In genomic region chr19:6416124-6416770, GRCm38 (mm10) we compare ENCODE assay signal across 12 mouse cellular contexts. TPM values are rescaled to one million over a fixed set of nuclear protein-coding genes. Genes with fewer than 3 reads are reported as not detected.
DNase-seq lines count a peak whose midpoint lies in the region; ATAC-seq lines count a peak whose summit lies in the region.
"Had no signal": no experiment of that assay in that cellular context is flagged by ENCODE, and none has a peak within 500 bp of the region (broad histone marks: within the 10 kb centered on the region; RNA-seq: fewer than 3 reads in every experiment).

No protein-coding gene starts in this region.

- no peaks in the 10 kb centered on the region for H3K9me3 ChIP-seq in heart, embryonic 13.5 days
- no peaks in the 10 kb centered on the region for H3K9me3 ChIP-seq in embryonic facial prominence, embryonic 12.5 days
- no peaks in the 10 kb centered on the region for H3K9me3 ChIP-seq in hindbrain, embryonic 15.5 days
- no peaks in the 10 kb centered on the region for H3K9me3 ChIP-seq in neural tube, embryonic 12.5 days
- H3K9me3 ChIP-seq: limb, embryonic 13.5 days had no signal

- 14% methylated on average over 9 of the region's 9 CpGs for WGBS in heart, embryonic 13.5 days
- WGBS in embryonic facial prominence, embryonic 12.5 days: 7% methylated on average over 9 of the region's 9 CpGs
- 6% methylated on average over 9 of the region's 9 CpGs for WGBS in hindbrain, embryonic 15.5 days
- WGBS in neural tube, embryonic 12.5 days: 7% methylated on average over 9 of the region's 9 CpGs

- no peak overlapping the region for H3K27ac ChIP-seq in heart, embryonic 13.5 days (replicated peaks)
- H3K27ac ChIP-seq in embryonic facial prominence, embryonic 12.5 days: no peak overlapping the region
- peak overlapping the region; percentile 80 for H3K27ac ChIP-seq in hindbrain, embryonic 15.5 days (replicated peaks)
- H3K27ac ChIP-seq in neural tube, embryonic 12.5 days: peak overlapping the region; percentile 58
- H3K27ac ChIP-seq: kidney, postnatal 0 days; limb, embryonic 13.5 days; stomach, postnatal 0 days had no signal

- intact Hi-C loops in heart, postnatal 10 days (cut with DNase I): no loop called here

- no peak overlapping the region for H3K4me3 ChIP-seq in heart, embryonic 13.5 days
- no peak overlapping the region for H3K4me3 ChIP-seq in embryonic facial prominence, embryonic 12.5 days
- H3K4me3 ChIP-seq in hindbrain, embryonic 15.5 days: no peak overlapping the region
- H3K4me3 ChIP-seq in neural tube, embryonic 12.5 days: no peak overlapping the region
- H3K4me3 ChIP-seq: limb, embryonic 13.5 days had no signal

- peaks cover 88% of the 10 kb centered on the region for H3K27me3 ChIP-seq in heart, embryonic 13.5 days (replicated peaks)
- peaks cover 49% of the 10 kb centered on the region for H3K27me3 ChIP-seq in embryonic facial prominence, embryonic 12.5 days
- no peaks in the 10 kb centered on the region for H3K27me3 ChIP-seq in hindbrain, embryonic 15.5 days
- peaks cover 25% of the 10 kb centered on the region for H3K27me3 ChIP-seq in neural tube, embryonic 12.5 days (replicated peaks)

- H3K4me2 ChIP-seq in heart, embryonic 13.5 days: no peak overlapping the region
- 0 out of 2 replicates have a peak overlapping the region, but pooled peaks have one; percentile 2 for H3K4me2 ChIP-seq in embryonic facial prominence, embryonic 12.5 days (replicated peaks)
- peak overlapping the region; percentile 12; the same call in 1 of the 2 replicates for H3K4me2 ChIP-seq in hindbrain, embryonic 15.5 days
- peak overlapping the region; percentile 39 for H3K4me2 ChIP-seq in neural tube, embryonic 12.5 days (replicated peaks)
- H3K4me2 ChIP-seq: limb, embryonic 13.5 days had no signal

- no peak for DNase-seq in heart, postnatal 10 days
- no peak for DNase-seq in heart, postnatal 4 days
- DNase-seq in left cerebral cortex, adult 11 months (ENCODE audit: low spot score): no peak

- 0 out of 2 replicates have a peak overlapping the region, but pooled peaks have one; percentile 11 for H3K9ac ChIP-seq in heart, embryonic 13.5 days
- H3K9ac ChIP-seq in embryonic facial prominence, embryonic 12.5 days: 0 out of 2 replicates have a peak overlapping the region, but pooled peaks have one; percentile 8
- no peak overlapping the region for H3K9ac ChIP-seq in hindbrain, embryonic 15.5 days
- H3K9ac ChIP-seq in neural tube, embryonic 12.5 days: 0 out of 2 replicates have a peak overlapping the region, but pooled peaks have one; percentile 1
- H3K9ac ChIP-seq: limb, embryonic 13.5 days had no signal

- ATAC-seq in heart, embryonic 13.5 days (ENCODE audit: extremely low read depth, insufficient number of reproducible peaks, low FRiP score, low TSS enrichment): no peak
- no peak for ATAC-seq in embryonic facial prominence, embryonic 12.5 days (ENCODE audit: insufficient number of reproducible peaks, insufficient read depth, low FRiP score, low TSS enrichment)
- no peak for ATAC-seq in hindbrain, embryonic 15.5 days (ENCODE audit: low FRiP score, low read depth)
- peak; percentile 32 for ATAC-seq in neural tube, embryonic 12.5 days (ENCODE audit: low FRiP score, low read depth)
- no peak for ATAC-seq in erythroblast, adult 5-6 weeks (replicated peaks; ENCODE audit: low FRiP score, poor library complexity, severe bottlenecking)
- ATAC-seq: activated CD4-positive, CD25-positive, alpha-beta regulatory T cell, adult 4 months had no signal

- H3K36me3 ChIP-seq in heart, embryonic 13.5 days: no peaks in the 10 kb centered on the region
- no peaks in the 10 kb centered on the region for H3K36me3 ChIP-seq in embryonic facial prominence, embryonic 12.5 days
- H3K36me3 ChIP-seq in hindbrain, embryonic 15.5 days: no peaks in the 10 kb centered on the region
- H3K36me3 ChIP-seq in neural tube, embryonic 12.5 days: no peaks in the 10 kb centered on the region
- H3K36me3 ChIP-seq: limb, embryonic 13.5 days had no signal

- peaks cover 30% of the 10 kb centered on the region for H3K4me1 ChIP-seq in heart, embryonic 13.5 days
- H3K4me1 ChIP-seq in embryonic facial prominence, embryonic 12.5 days: peaks cover 26% of the 10 kb centered on the region
- H3K4me1 ChIP-seq in hindbrain, embryonic 15.5 days (replicated peaks): peaks cover 52% of the 10 kb centered on the region
- peaks cover 54% of the 10 kb centered on the region for H3K4me1 ChIP-seq in neural tube, embryonic 12.5 days

RNA-seq across cellular contexts. Expression of gene Nrxn2, which starts 2.3 kb away (rescaled TPM):
- 0.52 and 0.70 TPM in 2 replicates for polyA plus RNA-seq in heart, embryonic 13.5 days (2015; fragmentation: Nextera tagmentation; extraction: Ambion mirVana)
- 1 to 10 TPM; 4.4 to 5.5 TPM for total RNA-seq in heart, postnatal 10 days (2021)
- polyA plus RNA-seq in embryonic facial prominence, embryonic 12.5 days (2016; fragmentation: Nextera tagmentation; extraction: Ambion mirVana): 2.8 and 4.9 TPM in 2 replicates
- 44.3 and 46.6 TPM in 2 replicates for polyA plus RNA-seq in hindbrain, embryonic 15.5 days (2015; fragmentation: Nextera tagmentation; extraction: Ambion mirVana)
- polyA plus RNA-seq in neural tube, embryonic 12.5 days (2016; fragmentation: Nextera tagmentation; extraction: Ambion mirVana): 31.2 and 32.9 TPM in 2 replicates
- total RNA-seq in erythroblast, adult 5-6 weeks (2015; ENCODE audit: low replicate concordance): not detected in 2 replicates
- not detected in 2 replicates for total RNA-seq in erythroblast, adult 5-6 weeks (2017; ENCODE audit: low replicate concordance)
- total RNA-seq in heart, postnatal 4 days (2021): 1 to 10 TPM; 3.5 to 3.7 TPM

RNA-seq across cellular contexts. Expression of gene Rasgrp2, which starts 17.1 kb away (rescaled TPM):
- polyA plus RNA-seq in heart, embryonic 13.5 days (2015; fragmentation: Nextera tagmentation; extraction: Ambion mirVana): 38.4 and 53.6 TPM in 2 replicates
- 10 to 100 TPM; 50.7 to 60.2 TPM for total RNA-seq in heart, postnatal 10 days (2021)
- polyA plus RNA-seq in embryonic facial prominence, embryonic 12.5 days (2016; fragmentation: Nextera tagmentation; extraction: Ambion mirVana): 24.5 and 30.9 TPM in 2 replicates
- 140 and 148 TPM in 2 replicates for polyA plus RNA-seq in hindbrain, embryonic 15.5 days (2015; fragmentation: Nextera tagmentation; extraction: Ambion mirVana)
- 26.4 and 28.3 TPM in 2 replicates for polyA plus RNA-seq in neural tube, embryonic 12.5 days (2016; fragmentation: Nextera tagmentation; extraction: Ambion mirVana)
- 55.4 and 90.1 TPM in 2 replicates for total RNA-seq in erythroblast, adult 5-6 weeks (2015; ENCODE audit: low replicate concordance)
- 31.9 and 39.0 TPM in 2 replicates for total RNA-seq in erythroblast, adult 5-6 weeks (2017; ENCODE audit: low replicate concordance)
- total RNA-seq in heart, postnatal 4 days (2021): 10 to 100 TPM; 42.6 to 45.1 TPM

RNA-seq across cellular contexts. Expression of gene Pygm, which starts 32.0 kb away (rescaled TPM):
- 203 and 219 TPM in 2 replicates for polyA plus RNA-seq in heart, embryonic 13.5 days (2015; fragmentation: Nextera tagmentation; extraction: Ambion mirVana)
- total RNA-seq in heart, postnatal 10 days (2021): 100 to 1,000 TPM; 622 to 693 TPM
- polyA plus RNA-seq in embryonic facial prominence, embryonic 12.5 days (2016; fragmentation: Nextera tagmentation; extraction: Ambion mirVana): 3.5 and 6.0 TPM in 2 replicates
- 7.0 and 7.6 TPM in 2 replicates for polyA plus RNA-seq in hindbrain, embryonic 15.5 days (2015; fragmentation: Nextera tagmentation; extraction: Ambion mirVana)
- polyA plus RNA-seq in neural tube, embryonic 12.5 days (2016; fragmentation: Nextera tagmentation; extraction: Ambion mirVana): 4.7 and 5.5 TPM in 2 replicates
- not detected in 2 replicates for total RNA-seq in erythroblast, adult 5-6 weeks (2015; ENCODE audit: low replicate concordance)
- not detected in 2 replicates for total RNA-seq in erythroblast, adult 5-6 weeks (2017; ENCODE audit: low replicate concordance)
- total RNA-seq in heart, postnatal 4 days (2021): 100 to 1,000 TPM; 455 to 466 TPM

RNA-seq across cellular contexts. Expression of gene Sf1, which starts 52.8 kb away (rescaled TPM):
- 89.2 and 89.7 TPM in 2 replicates for polyA plus RNA-seq in heart, embryonic 13.5 days (2015; fragmentation: Nextera tagmentation; extraction: Ambion mirVana)
- total RNA-seq in heart, postnatal 10 days (2021): 100 to 1,000 TPM; 118 to 143 TPM
- 158 and 159 TPM in 2 replicates for polyA plus RNA-seq in embryonic facial prominence, embryonic 12.5 days (2016; fragmentation: Nextera tagmentation; extraction: Ambion mirVana)
- 103 and 117 TPM in 2 replicates for polyA plus RNA-seq in hindbrain, embryonic 15.5 days (2015; fragmentation: Nextera tagmentation; extraction: Ambion mirVana)
- polyA plus RNA-seq in neural tube, embryonic 12.5 days (2016; fragmentation: Nextera tagmentation; extraction: Ambion mirVana): 171 TPM in 2 replicates
- total RNA-seq in erythroblast, adult 5-6 weeks (2015; ENCODE audit: low replicate concordance): 71.3 and 72.7 TPM in 2 replicates
- 42.1 and 81.4 TPM in 2 replicates for total RNA-seq in erythroblast, adult 5-6 weeks (2017; ENCODE audit: low replicate concordance)
- total RNA-seq in heart, postnatal 4 days (2021): 100 to 1,000 TPM; 181 to 188 TPM

Comparison
In these comparisons a context has a peak if more than half of its experiments do, and no peak if none do; other contexts are left out.
1. H3K27ac ChIP-seq: peak in hindbrain, embryonic 15.5 days (single experiment) and neural tube, embryonic 12.5 days (single experiment); none in heart, embryonic 13.5 days (single experiment) and embryonic facial prominence, embryonic 12.5 days (single experiment).
2. RNA of gene Pygm, which starts 32.0 kb away (polyA plus RNA-seq): 203 to 219 TPM in heart, embryonic 13.5 days; 7.0 to 7.6 TPM in hindbrain, embryonic 15.5 days, 3.5 to 6.0 TPM in embryonic facial prominence, embryonic 12.5 days and 4.7 to 5.5 TPM in neural tube, embryonic 12.5 days; every median in the first group is over 10 times any median in the second.